Mouse (Mus musculus) bone marrow, adult 2 months (tissue): ENCODE measurements around the gene Tpo.

Experiments used
- CTCF ChIP-seq: fragments of 200-500 bp; IDR thresholded peaks from 2 replicates; pipeline ENCODE4 v1.5.1; 2011; ENCODE audit warnings: low read length, control low read depth; ENCODE audit not compliant: control insufficient read depth, insufficient read depth
- POLR2A ChIP-seq: fragments of 200-500 bp; IDR thresholded peaks from 2 replicates; pipeline ENCODE4 v1.6.1; 2011; ENCODE audit warnings: low read depth, mild to moderate bottlenecking, control low read depth, low read length, borderline replicate concordance; ENCODE audit not compliant: control insufficient read depth

DNA sequence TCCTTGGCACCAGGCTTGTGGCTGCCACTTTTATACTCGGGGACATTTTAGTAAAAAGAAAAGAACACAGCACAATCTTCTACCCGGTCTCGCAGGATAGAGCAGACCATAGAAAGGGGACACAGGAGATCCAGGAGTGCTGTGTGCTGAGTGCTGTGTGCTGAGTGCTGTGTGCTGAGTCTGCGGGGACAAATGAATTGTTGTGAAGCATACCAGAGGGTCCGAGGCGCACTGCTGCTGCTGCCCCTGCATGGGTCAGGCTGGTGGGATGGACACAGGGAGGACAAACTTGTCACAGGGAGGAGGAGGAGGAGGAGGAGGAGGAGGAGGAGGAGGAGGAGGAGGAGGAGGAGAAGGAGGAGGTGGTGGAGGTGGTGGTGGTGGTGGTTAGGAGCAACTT, 83.6 kb downstream of the Tpo start:
- TF ChIP-seq CTCF = no peak
- no peak for TF ChIP-seq POLR2A
